Mouse (Mus musculus) myocyte (in vitro differentiated cells): ENCODE measurements at regions not wholly inside any gene's neighbourhood (a gene's known extent, or its start where the extent isn't known, plus 50 kb on each side); places are given as distances from the start of the nearest gene placed in this dataset.

ENCODE experiments used
- H3K27me3 ChIP-seq: one replicate; pipeline ENCODE4 v1.6.1; 2011; ENCODE audit not compliant: control insufficient read depth, insufficient read depth, insufficient read length
- H3K36me3 ChIP-seq: one replicate; pipeline ENCODE4 v1.6.1; 2011; ENCODE audit not compliant: control insufficient read depth, insufficient read depth
- H3K4me2 ChIP-seq: one replicate; pipeline ENCODE4 v1.6.1; 2011; ENCODE audit warnings: low read depth, control low read depth
- H3K4me3 ChIP-seq: one replicate; pipeline ENCODE4 v1.5.1; 2011; ENCODE audit warnings: mild to moderate bottlenecking, control low read depth, moderate library complexity
- H3K79me2 ChIP-seq: one replicate; pipeline ENCODE4 v1.6.1; 2011; ENCODE audit not compliant: control insufficient read depth, insufficient read depth
- H3ac ChIP-seq: one replicate; pipeline ENCODE4 v1.6.1; 2011; ENCODE audit not compliant: control insufficient read depth, insufficient read length
- CEBPB ChIP-seq: IDR thresholded peaks from 2 replicates; pipeline ENCODE4 v1.6.1; 2011; ENCODE audit warnings: mild to moderate bottlenecking, moderate library complexity; ENCODE audit not compliant: poor library complexity, insufficient read depth, severe bottlenecking
- E2F4 ChIP-seq: IDR thresholded peaks from one replicate; pipeline ENCODE4 v1.6.1; 2011; ENCODE audit warnings: mild to moderate bottlenecking, control low read depth, moderate library complexity; ENCODE audit not compliant: insufficient read depth
- MAX ChIP-seq: IDR thresholded peaks from one replicate; pipeline ENCODE4 v1.6.1; 2011; ENCODE audit warnings: low read depth, mild to moderate bottlenecking, control low read depth
- MYOD1 ChIP-seq, 3 experiments: IDR thresholded peaks; one replicate each; pipeline ENCODE4 v1.6.1; 2011; ENCODE audit warnings: control low read depth in 2 of 3, low read depth in 2 of 3, mild to moderate bottlenecking in 2 of 3, moderate library complexity in 1 of 3; ENCODE audit not compliant: insufficient read length in 2 of 3, control insufficient read depth in 1 of 3
- MYOG ChIP-seq, 3 experiments: IDR thresholded peaks; one replicate each; pipeline ENCODE4 v1.6.1; 2011; ENCODE audit warnings: control low read depth in 2 of 3, low read depth in 2 of 3, mild to moderate bottlenecking in 2 of 3; ENCODE audit not compliant: insufficient read length in 2 of 3, control insufficient read depth in 1 of 3, insufficient read depth in 1 of 3
- POLR2A ChIP-seq: IDR thresholded peaks from one replicate; pipeline ENCODE4 v1.6.1; 2011; ENCODE audit warnings: low read depth, mild to moderate bottlenecking, control low read depth, moderate library complexity; ENCODE audit not compliant: insufficient read length
- POLR2AphosphoS2 ChIP-seq: IDR thresholded peaks from one replicate; pipeline ENCODE4 v1.6.1; 2011; ENCODE audit warnings: low read depth, control low read depth; ENCODE audit not compliant: insufficient read length
- REST ChIP-seq: IDR thresholded peaks from one replicate; pipeline ENCODE4 v1.6.1; 2011; ENCODE audit warnings: mild to moderate bottlenecking, control low read depth, moderate library complexity; ENCODE audit not compliant: insufficient read depth, insufficient read length
- SRF ChIP-seq: IDR thresholded peaks from one replicate; pipeline ENCODE4 v1.6.1; 2011; ENCODE audit warnings: low read depth; ENCODE audit not compliant: control insufficient read depth, insufficient read length
- TCF12 ChIP-seq: IDR thresholded peaks from one replicate; pipeline ENCODE4 v1.6.1; 2011; ENCODE audit warnings: mild to moderate bottlenecking, control low read depth; ENCODE audit not compliant: poor library complexity, insufficient read depth, severe bottlenecking
- TCF3 ChIP-seq: IDR thresholded peaks from one replicate; pipeline ENCODE4 v1.6.1; 2011; ENCODE audit warnings: low read depth, control low read depth; ENCODE audit not compliant: insufficient read length
- USF1 ChIP-seq: IDR thresholded peaks from one replicate; pipeline ENCODE4 v1.6.1; 2011; ENCODE audit warnings: low read depth, mild to moderate bottlenecking, control low read depth, moderate library complexity

- H3ac ChIP-seq: no peak overlapping the region
- H3K36me3 ChIP-seq: no peaks in the 10 kb centered on the region
- no peak overlapping the region for H3K4me2 ChIP-seq
- H3K27me3 ChIP-seq: no peaks in the 10 kb centered on the region
- TF ChIP-seq USF1 (no peak), SRF (no peak), CEBPB (no peak), POLR2A (no peak), MYOD1 (IDR thresholded peaks at IDR 0.05; ENCODE audit: control insufficient read depth in 1 of 3, insufficient read length in 2 of 3, low read depth in 2 of 3) (no peak), TCF3 (no peak), MYOG (IDR thresholded peaks at IDR 0.05; ENCODE audit: control insufficient read depth in 1 of 3, insufficient read depth in 1 of 3, insufficient read length in 2 of 3, low read depth in 2 of 3) (no peak), POLR2AphosphoS2 (no peak), MAX (no peak), TCF12 (no peak), E2F4 (no peak), REST (no peak)
- H3K4me3 ChIP-seq: no peak overlapping the region
- no peaks in the 10 kb centered on the region for H3K79me2 ChIP-seq
Measured at GRCm38 (mm10) chr1:39047316-39047715, 61.9 kb downstream of the Pdcl3 start.

GRCm38 (mm10) chr1:39057304-39057703 is 71.9 kb downstream of the Pdcl3 start:
- Histone ChIP-seq H3K27me3 (no peaks in the 10 kb centered on the region), H3K4me3 (no peak overlapping the region), H3K4me2 (no peak overlapping the region), H3K79me2 (no peaks in the 10 kb centered on the region), H3K36me3 (no peaks in the 10 kb centered on the region), H3ac (no peak overlapping the region)
- TF ChIP-seq TCF3 (no peak), MYOG (IDR thresholded peaks at IDR 0.05; ENCODE audit: control insufficient read depth in 1 of 3, insufficient read depth in 1 of 3, insufficient read length in 2 of 3, low read depth in 2 of 3) (no peak), E2F4 (no peak), CEBPB (no peak), POLR2A (no peak), TCF12 (no peak), MYOD1 (IDR thresholded peaks at IDR 0.05; ENCODE audit: control insufficient read depth in 1 of 3, insufficient read length in 2 of 3, low read depth in 2 of 3) (no peak), REST (no peak), USF1 (no peak), MAX (no peak), POLR2AphosphoS2 (no peak), SRF (no peak)

DNA sequence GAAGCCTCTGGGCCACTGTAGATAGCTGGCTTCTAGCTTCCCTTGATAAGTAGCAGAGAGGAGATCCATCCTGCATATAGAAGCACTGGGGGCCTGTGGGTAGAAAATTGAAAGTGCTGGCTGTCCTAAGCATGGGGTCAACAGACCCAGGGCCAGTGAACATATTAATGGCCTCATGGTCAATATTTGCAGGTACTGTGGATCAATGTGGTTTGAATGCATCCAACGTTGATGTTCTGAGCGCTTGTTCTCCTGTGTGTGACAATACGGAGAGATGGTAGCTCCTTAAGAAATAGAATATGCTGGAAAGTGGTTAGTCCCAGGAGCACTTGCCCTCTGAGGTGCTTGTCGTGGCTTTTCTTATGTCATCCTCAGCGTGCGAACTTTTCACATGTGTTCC is 77.1 kb downstream of the Pdcl3 start:
- Histone ChIP-seq H3K4me3 (no peak overlapping the region), H3K27me3 (peaks cover 5% of the 10 kb centered on the region), H3K79me2 (no peaks in the 10 kb centered on the region), H3K36me3 (no peaks in the 10 kb centered on the region), H3K4me2 (no peak overlapping the region), H3ac (no peak overlapping the region)
- TF ChIP-seq E2F4 (no peak), SRF (no peak)

DNA sequence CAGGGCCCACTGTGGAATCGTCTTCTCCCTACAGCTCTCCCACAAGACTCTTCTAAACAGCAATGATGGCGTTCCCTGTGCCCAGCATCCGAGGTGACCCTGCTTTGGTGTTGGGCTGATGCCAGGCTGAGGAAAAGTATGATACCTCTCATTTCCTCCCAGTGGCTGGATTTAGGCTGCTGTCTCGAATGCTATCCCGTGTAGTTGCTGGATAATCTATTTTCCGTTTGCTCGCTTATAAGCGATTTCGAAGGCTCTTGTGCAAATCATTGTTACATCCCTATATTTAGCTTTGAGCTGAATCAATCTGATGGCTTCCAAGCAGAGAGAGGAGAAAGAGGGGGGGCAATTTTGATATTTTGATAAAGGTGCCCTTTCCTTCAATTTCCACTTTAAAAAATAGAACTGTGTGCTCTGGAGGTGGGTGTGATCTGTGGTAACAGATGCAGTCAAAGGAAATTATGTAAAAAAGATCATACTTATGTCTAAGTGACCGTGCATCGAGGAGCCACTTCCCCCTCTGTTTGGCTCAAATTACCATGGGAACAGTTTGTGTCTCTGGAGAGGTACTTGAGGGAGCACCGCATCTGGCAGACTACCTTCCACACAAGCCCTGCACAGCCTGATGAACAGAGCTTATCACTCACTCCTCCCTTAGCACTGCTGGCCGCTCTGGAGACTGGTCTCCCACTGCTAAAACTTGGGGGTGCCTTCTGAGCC is 78.4 kb downstream of the Pdcl3 start:
- Histone ChIP-seq H3K27me3 (peaks cover 5% of the 10 kb centered on the region), H3K36me3 (no peaks in the 10 kb centered on the region), H3K79me2 (no peaks in the 10 kb centered on the region), H3K4me3 (no peak overlapping the region), H3K4me2 (no peak overlapping the region), H3ac (no peak overlapping the region)
- TF ChIP-seq MYOG (IDR thresholded peaks at IDR 0.05; ENCODE audit: control insufficient read depth in 1 of 3, insufficient read depth in 1 of 3, insufficient read length in 2 of 3, low read depth in 2 of 3) (no peak), E2F4 (no peak), TCF3 (no peak), TCF12 (no peak), MAX (no peak), SRF (no peak), USF1 (no peak), MYOD1 (IDR thresholded peaks at IDR 0.05; ENCODE audit: control insufficient read depth in 1 of 3, insufficient read length in 2 of 3, low read depth in 2 of 3) (no peak), REST (no peak), CEBPB (no peak), POLR2AphosphoS2 (no peak), POLR2A (no peak)

DNA sequence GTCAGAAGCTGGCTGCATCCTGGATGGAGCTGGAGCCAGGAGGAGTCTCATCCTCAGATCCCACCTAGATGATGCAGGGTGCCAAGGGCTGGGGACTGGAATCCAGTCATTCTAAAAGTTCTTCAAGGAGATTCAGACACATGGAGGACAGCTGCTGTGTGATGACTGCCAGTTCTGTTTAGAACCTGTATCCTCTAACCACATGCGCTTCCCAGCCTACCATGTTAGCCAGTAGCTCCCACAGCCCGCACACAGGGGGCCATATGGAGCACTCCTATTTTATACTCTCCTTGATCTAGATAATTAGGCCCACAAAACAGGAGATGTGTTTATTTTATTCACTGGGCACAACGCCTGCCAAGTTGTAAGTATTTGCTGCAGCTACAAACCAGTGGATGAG is 79.4 kb downstream of the Pdcl3 start:
- Histone ChIP-seq H3ac (no peak overlapping the region), H3K79me2 (no peaks in the 10 kb centered on the region), H3K27me3 (peaks cover 5% of the 10 kb centered on the region), H3K4me2 (no peak overlapping the region), H3K4me3 (no peak overlapping the region), H3K36me3 (no peaks in the 10 kb centered on the region)
- no peak for TF ChIP-seq SRF
- TF ChIP-seq MYOD1 (IDR thresholded peaks at IDR 0.05; ENCODE audit: control insufficient read depth in 1 of 3, insufficient read length in 2 of 3, low read depth in 2 of 3): no peak
- no peak for TF ChIP-seq USF1
- no peak for TF ChIP-seq E2F4
- TF ChIP-seq POLR2AphosphoS2: no peak
